Mouse (Mus musculus) MEL (cell line): ENCODE measurements at regions not wholly inside any gene's neighbourhood (a gene's known extent, or its start where the extent isn't known, plus 50 kb on each side); places are given as distances from the start of the nearest gene placed in this dataset.

Experiments
- DNase-seq: peaks from one replicate; pipeline ENCODE4 v3.0.0; 2011; ENCODE audit warnings: low read depth, low spot score
- H3K27ac ChIP-seq: 2 replicates; pipeline ENCODE4 v1.5.1; 2012; ENCODE audit warnings: low read depth, mild to moderate bottlenecking, control low read depth, low read length, moderate library complexity; ENCODE audit not compliant: control insufficient read depth
- H3K27me3 ChIP-seq, 2 experiments: fragments of 150-350 bp in 1 of 2; sonication (generic) in 1 of 2; 2 replicates each; pipeline ENCODE4 v1.6.1; 2012; ENCODE audit warnings: low read length in 2 of 2, mild to moderate bottlenecking in 2 of 2, improper control_type of control experiment in 1 of 2, moderate library complexity in 1 of 2; ENCODE audit not compliant: insufficient read depth in 2 of 2, control insufficient read depth in 1 of 2
- H3K36me3 ChIP-seq, 2 experiments: 2 replicates each; pipeline ENCODE4 v1.6.1; 2012 to 2014; ENCODE audit warnings: low read length in 2 of 2, improper control_type of control experiment in 1 of 2, inconsistent platforms in 1 of 2, mild to moderate bottlenecking in 1 of 2; ENCODE audit not compliant: insufficient read depth in 2 of 2, control insufficient read depth in 1 of 2
- H3K4me1 ChIP-seq, 2 experiments: fragments of 150-350 bp in 1 of 2; sonication (generic) in 1 of 2; 2 replicates each; pipeline ENCODE4 v1.6.1; 2012; ENCODE audit warnings: low read length in 2 of 2, improper control_type of control experiment in 1 of 2, mild to moderate bottlenecking in 1 of 2; ENCODE audit not compliant: insufficient read depth in 2 of 2, control insufficient read depth in 1 of 2
- H3K4me3 ChIP-seq, 2 experiments: fragments of 150-350 bp in 1 of 2; sonication (generic) in 1 of 2; 2 replicates each; pipeline ENCODE4 v1.5.1; 2012; ENCODE audit warnings: low read depth in 2 of 2, low read length in 2 of 2, mild to moderate bottlenecking in 2 of 2, moderate library complexity in 2 of 2, control low read depth in 1 of 2, improper control_type of control experiment in 1 of 2; ENCODE audit not compliant: control insufficient read depth in 1 of 2, insufficient read depth in 1 of 2
- H3K79me2 ChIP-seq: 2 replicates; pipeline ENCODE4 v1.6.1; 2012; ENCODE audit warnings: mild to moderate bottlenecking, low read length, moderate library complexity; ENCODE audit not compliant: control insufficient read depth, poor library complexity, insufficient read depth
- H3K9ac ChIP-seq: 2 replicates; pipeline ENCODE4 v1.6.1; 2012; ENCODE audit warnings: low read depth, mild to moderate bottlenecking, control low read depth, low read length, moderate library complexity; ENCODE audit not compliant: control insufficient read depth, poor library complexity, severe bottlenecking
- H3K9me3 ChIP-seq: fragments of 150-350 bp; sonication (generic); replicated peaks from 2 replicates; pipeline ENCODE4 v1.6.1; 2012; ENCODE audit warnings: mild to moderate bottlenecking, low read length, improper control_type of control experiment, moderate library complexity; ENCODE audit not compliant: insufficient read depth
- CTCF ChIP-seq, 3 experiments: IDR thresholded peaks in 2 of 3; conservative IDR thresholded peaks in 1 of 3; 2 replicates each; pipeline ENCODE4 v1.5.1; 2011 to 2012; ENCODE audit warnings: low read length in 3 of 3, low read depth in 2 of 3, mild to moderate bottlenecking in 2 of 3, improper control_type of control experiment in 1 of 3, inconsistent platforms in 1 of 3, mixed read lengths in 1 of 3, moderate library complexity in 1 of 3; ENCODE audit not compliant: control insufficient read depth in 1 of 3, insufficient read depth in 1 of 3, poor library complexity in 1 of 3, severe bottlenecking in 1 of 3
- E2F4 ChIP-seq: IDR thresholded peaks from 2 replicates; pipeline ENCODE4 v1.6.1; 2011; ENCODE audit warnings: low read depth, low read length, improper control_type of control experiment, borderline replicate concordance
- ELF1 ChIP-seq: IDR thresholded peaks from 2 replicates; pipeline ENCODE4 v1.6.1; 2014; ENCODE audit warnings: low read depth, mild to moderate bottlenecking, inconsistent platforms, low read length, improper control_type of control experiment, moderate library complexity
- EP300 ChIP-seq, 2 experiments: IDR thresholded peaks; 2 replicates each; pipeline ENCODE4 v1.6.1; 2011; ENCODE audit warnings: improper control_type of control experiment in 2 of 2, low read length in 2 of 2, low read depth in 1 of 2, mild to moderate bottlenecking in 1 of 2
- ETS1 ChIP-seq: IDR thresholded peaks from 2 replicates; pipeline ENCODE4 v1.6.1; 2012; ENCODE audit warnings: low read depth, mild to moderate bottlenecking, inconsistent platforms, low read length, improper control_type of control experiment, moderate library complexity
- GABPA ChIP-seq: IDR thresholded peaks from 2 replicates; pipeline ENCODE4 v1.6.1; 2012; ENCODE audit warnings: low read depth, mild to moderate bottlenecking, inconsistent platforms, low read length, improper control_type of control experiment, moderate library complexity
- GATA1 ChIP-seq: IDR thresholded peaks from 2 replicates; pipeline ENCODE4 v1.6.1; 2011; ENCODE audit warnings: low read depth, low read length, improper control_type of control experiment
- HCFC1 ChIP-seq: IDR thresholded peaks from 2 replicates; pipeline ENCODE4 v1.6.1; 2012; ENCODE audit warnings: low read depth, mild to moderate bottlenecking, inconsistent platforms, low read length, improper control_type of control experiment, moderate library complexity
- JUND ChIP-seq: IDR thresholded peaks from 2 replicates; pipeline ENCODE4 v1.6.1; 2011; ENCODE audit warnings: low read depth, mild to moderate bottlenecking, improper control_type of control experiment, low read length
- KAT2A ChIP-seq: conservative IDR thresholded peaks from 2 replicates; pipeline ENCODE4 v1.6.1; 2012; ENCODE audit warnings: low read depth, low read length, improper control_type of control experiment, inconsistent platforms
- MAFK ChIP-seq: IDR thresholded peaks from 2 replicates; pipeline ENCODE4 v1.6.1; 2011; ENCODE audit warnings: low read depth, mild to moderate bottlenecking, low read length, improper control_type of control experiment, borderline replicate concordance
- MAX ChIP-seq: IDR thresholded peaks from 2 replicates; pipeline ENCODE4 v1.6.1; 2011; ENCODE audit warnings: low read length, improper control_type of control experiment
- MAZ ChIP-seq: IDR thresholded peaks from 2 replicates; pipeline ENCODE4 v1.6.1; 2012; ENCODE audit warnings: low read depth, mild to moderate bottlenecking, inconsistent platforms, low read length, improper control_type of control experiment
- MEF2A ChIP-seq: IDR thresholded peaks from 2 replicates; pipeline ENCODE4 v1.6.1; 2014; ENCODE audit warnings: low read depth, mild to moderate bottlenecking, inconsistent platforms, low read length, improper control_type of control experiment; ENCODE audit not compliant: poor library complexity, insufficient replicate concordance, severe bottlenecking; ENCODE audit errors: extremely low read depth
- MYB ChIP-seq: IDR thresholded peaks from 2 replicates; pipeline ENCODE4 v1.6.1; 2011; ENCODE audit warnings: mild to moderate bottlenecking, low read depth, low read length, improper control_type of control experiment
- NELFE ChIP-seq: IDR thresholded peaks from 2 replicates; pipeline ENCODE4 v1.6.1; 2011; ENCODE audit warnings: low read depth, low read length, improper control_type of control experiment
- NRF1 ChIP-seq: IDR thresholded peaks from 2 replicates; pipeline ENCODE4 v1.6.1; 2014; ENCODE audit warnings: low read depth, mild to moderate bottlenecking, inconsistent platforms, low read length, improper control_type of control experiment, moderate library complexity; ENCODE audit not compliant: poor library complexity, insufficient read depth, severe bottlenecking
- POLR2AphosphoS2 ChIP-seq: IDR thresholded peaks from 2 replicates; pipeline ENCODE4 v1.6.1; 2011; ENCODE audit warnings: low read length, improper control_type of control experiment
- POLR2AphosphoS5 ChIP-seq: IDR thresholded peaks from 2 replicates; pipeline ENCODE4 v1.6.1; 2012; ENCODE audit warnings: low read depth, borderline replicate concordance, mild to moderate bottlenecking, inconsistent platforms, low read length, moderate library complexity, mixed read lengths
- RCOR1 ChIP-seq: IDR thresholded peaks from 2 replicates; pipeline ENCODE4 v1.6.1; 2012; ENCODE audit warnings: low read depth, mild to moderate bottlenecking, inconsistent platforms, low read length, improper control_type of control experiment
- SIN3A ChIP-seq: IDR thresholded peaks from 2 replicates; pipeline ENCODE4 v1.6.1; 2012; ENCODE audit warnings: low read length, improper control_type of control experiment, inconsistent platforms
- SMC3 ChIP-seq: IDR thresholded peaks from 2 replicates; pipeline ENCODE4 v1.6.1; 2011; ENCODE audit warnings: low read depth, low read length, improper control_type of control experiment
- TAL1 ChIP-seq: IDR thresholded peaks from 2 replicates; pipeline ENCODE4 v1.6.1; 2012; ENCODE audit warnings: mild to moderate bottlenecking, inconsistent platforms, low read length, moderate library complexity, mixed read lengths
- TBP ChIP-seq: IDR thresholded peaks from 2 replicates; pipeline ENCODE4 v1.8.0; 2011; ENCODE audit warnings: low read depth, low read length, improper control_type of control experiment
- TCF12 ChIP-seq: IDR thresholded peaks from 2 replicates; pipeline ENCODE4 v1.6.1; 2014; ENCODE audit warnings: low read depth, mild to moderate bottlenecking, inconsistent platforms, low read length, improper control_type of control experiment, moderate library complexity
- UBTF ChIP-seq: IDR thresholded peaks from 2 replicates; pipeline ENCODE4 v1.6.1; 2012; ENCODE audit warnings: low read depth, mild to moderate bottlenecking, inconsistent platforms, low read length, improper control_type of control experiment, moderate library complexity, borderline replicate concordance; ENCODE audit not compliant: insufficient read depth
- USF1 ChIP-seq: IDR thresholded peaks from 2 replicates; pipeline ENCODE4 v1.6.1; 2014; ENCODE audit warnings: low read depth, mild to moderate bottlenecking, inconsistent platforms, low read length, improper control_type of control experiment, moderate library complexity
- USF2 ChIP-seq, 2 experiments: IDR thresholded peaks; 2 replicates each; pipeline ENCODE4 v1.6.1; 2011 to 2012; ENCODE audit warnings: improper control_type of control experiment in 2 of 2, low read length in 2 of 2, borderline replicate concordance in 1 of 2, inconsistent platforms in 1 of 2, low read depth in 1 of 2, mild to moderate bottlenecking in 1 of 2; ENCODE audit not compliant: insufficient read depth in 1 of 2
- ZMIZ1 ChIP-seq: IDR thresholded peaks from 2 replicates; pipeline ENCODE4 v1.6.1; 2012; ENCODE audit warnings: low read depth, mild to moderate bottlenecking, inconsistent platforms, low read length, improper control_type of control experiment, moderate library complexity

DNA sequence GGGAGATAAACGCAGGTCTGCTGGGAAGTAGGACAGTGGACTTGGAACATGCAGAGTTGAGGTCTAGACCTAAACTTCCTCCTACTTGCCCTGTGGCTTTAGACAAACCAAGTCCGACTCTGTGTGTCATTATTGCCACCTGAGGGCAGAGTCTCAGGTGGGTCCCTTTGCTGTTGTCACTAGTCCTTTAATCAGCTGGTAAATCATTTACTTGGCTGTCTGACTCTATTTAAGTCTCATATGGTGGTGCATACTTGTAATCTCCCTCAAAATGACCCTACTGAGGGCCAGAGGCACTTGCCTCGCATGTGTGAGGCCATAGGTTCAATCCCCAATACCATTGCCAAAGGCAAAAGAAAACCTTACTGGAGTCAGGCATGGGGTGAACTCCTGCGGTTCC is 62.7 kb upstream of the Itga11 start:
- no peaks in the 10 kb centered on the region for H3K36me3 ChIP-seq
- no peak for DNase-seq
- no peak for TF ChIP-seq MAZ
- no peak for TF ChIP-seq RCOR1
- TF ChIP-seq MYB = no peak
- no peak for TF ChIP-seq MEF2A
- TF ChIP-seq JUND = no peak
- TF ChIP-seq CTCF (IDR thresholded peaks at IDR 0.05 in 2 of 3, conservative IDR thresholded peaks at IDR 0.05 in 1 of 3; ENCODE audit: control insufficient read depth in 1 of 3, insufficient read depth in 1 of 3, low read depth in 2 of 3, low read length in 3 of 3, poor library complexity in 1 of 3, severe bottlenecking in 1 of 3) = no peak
- TF ChIP-seq ELF1 = no peak
- no peak for TF ChIP-seq TBP
- no peak for TF ChIP-seq EP300 (IDR thresholded peaks at IDR 0.05; ENCODE audit: low read depth in 1 of 2, low read length in 2 of 2)
- TF ChIP-seq KAT2A = no peak
- TF ChIP-seq E2F4 = no peak
- no peaks in the 10 kb centered on the region for H3K9me3 ChIP-seq
- peaks cover 8% of the 10 kb centered on the region in 2 experiments for H3K27me3 ChIP-seq
- H3K79me2 ChIP-seq = no peaks in the 10 kb centered on the region
- H3K9ac ChIP-seq = no peak overlapping the region
- no peak overlapping the region for H3K4me3 ChIP-seq
- H3K27ac ChIP-seq = no peak overlapping the region
- no peaks in the 10 kb centered on the region for H3K4me1 ChIP-seq

DNA sequence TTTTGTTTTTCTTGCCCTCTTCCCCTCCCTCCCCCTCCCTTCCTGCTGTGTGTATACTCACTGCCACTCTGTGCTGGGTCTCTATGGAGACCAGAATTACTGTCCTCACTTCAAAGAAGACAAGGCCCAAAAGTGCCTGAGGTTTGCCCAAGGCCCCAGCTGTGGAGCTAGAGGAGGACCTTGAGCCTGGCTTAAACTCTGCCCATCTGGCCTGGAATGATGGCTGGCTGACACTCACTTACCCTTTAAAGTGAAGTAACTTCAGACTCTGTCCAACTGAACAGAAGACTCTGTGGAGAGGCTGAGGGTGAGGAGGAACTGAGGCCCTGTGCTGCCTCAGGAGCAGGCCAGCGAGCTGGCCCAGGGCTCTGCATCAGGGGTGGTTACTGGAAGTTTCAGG is 61.8 kb upstream of the Itga11 start:
- peaks cover 6 to 8% of the 10 kb centered on the region in 2 experiments; a peak in 3 of 4 replicates for H3K27me3 ChIP-seq

DNA sequence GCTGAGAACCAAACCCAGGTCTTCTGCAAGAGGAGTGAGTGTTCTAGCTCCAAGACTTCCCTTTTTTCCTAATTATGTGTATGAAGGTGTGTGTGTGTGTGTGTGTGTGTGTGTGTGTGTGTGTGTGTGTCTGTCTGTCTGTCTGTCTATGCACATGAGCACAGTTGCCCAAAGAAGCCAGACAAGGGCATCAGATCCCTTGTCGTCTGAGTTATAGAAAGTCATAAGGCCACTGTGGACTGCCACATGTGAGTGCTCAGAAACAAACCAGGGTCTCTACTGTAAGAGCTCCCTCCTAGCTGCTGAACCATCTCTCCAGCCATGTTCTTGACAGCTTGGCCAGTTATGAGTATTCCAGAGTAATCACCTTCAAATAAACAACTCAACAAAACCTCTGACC is 58.6 kb upstream of the Itga11 start:
- no peaks in the 10 kb centered on the region for H3K36me3 ChIP-seq
- DNase-seq = no peak
- H3K27ac ChIP-seq = no peak overlapping the region
- H3K79me2 ChIP-seq = no peaks in the 10 kb centered on the region
- H3K9me3 ChIP-seq = no peaks in the 10 kb centered on the region
- no peaks in the 10 kb centered on the region for H3K4me1 ChIP-seq
- H3K27me3 ChIP-seq = peaks cover 6 to 8% of the 10 kb centered on the region in 2 experiments; a peak in 3 of 4 replicates
- no peak overlapping the region for H3K4me3 ChIP-seq
- TF ChIP-seq KAT2A (no peak), TCF12 (no peak), SIN3A (no peak), TAL1 (no peak), GABPA (no peak), POLR2AphosphoS5 (no peak), ZMIZ1 (no peak), MYB (no peak), RCOR1 (no peak), NRF1 (no peak), NELFE (no peak), E2F4 (no peak), ETS1 (no peak), USF2 (IDR thresholded peaks at IDR 0.05; ENCODE audit: borderline replicate concordance in 1 of 2, insufficient read depth in 1 of 2, low read depth in 1 of 2, low read length in 2 of 2) (no peak), USF1 (no peak), MAZ (no peak)
- no peak overlapping the region for H3K9ac ChIP-seq

More for the DNA sequence above, 61.8 kb upstream of the Itga11 start:
- Histone ChIP-seq H3K4me3 (no peak overlapping the region), H3K9ac (no peak overlapping the region), H3K9me3 (no peaks in the 10 kb centered on the region), H3K27ac (no peak overlapping the region), H3K79me2 (no peaks in the 10 kb centered on the region), H3K36me3 (no peaks in the 10 kb centered on the region)
- no peak for DNase-seq
- no peak for TF ChIP-seq POLR2AphosphoS2
- no peak for TF ChIP-seq MAX
- no peak for TF ChIP-seq GATA1
- no peak for TF ChIP-seq SMC3
- TF ChIP-seq NELFE = no peak
- no peak for TF ChIP-seq HCFC1
- TF ChIP-seq UBTF = no peak
- no peak for TF ChIP-seq SIN3A
- TF ChIP-seq MAFK = no peak
- TF ChIP-seq, all 39 proteins: peak for 0
- no peaks in the 10 kb centered on the region for H3K4me1 ChIP-seq
